Mouse (Mus musculus) cortical plate, adult 2 months (tissue): ENCODE measurements around the gene Alcam.

Experiments
- CTCF ChIP-seq: fragments of 200-500 bp; IDR thresholded peaks from 2 replicates; pipeline ENCODE4 v1.5.1; 2011; ENCODE audit warnings: mild to moderate bottlenecking, control low read depth, low read length; ENCODE audit not compliant: insufficient read depth; ENCODE audit errors: extremely low read depth
- POLR2A ChIP-seq: fragments of 200-500 bp; IDR thresholded peaks from 2 replicates; pipeline ENCODE4 v1.6.1; 2011; ENCODE audit warnings: mild to moderate bottlenecking, low read length, control low read depth; ENCODE audit not compliant: insufficient read depth; ENCODE audit errors: extremely low read depth

DNA sequence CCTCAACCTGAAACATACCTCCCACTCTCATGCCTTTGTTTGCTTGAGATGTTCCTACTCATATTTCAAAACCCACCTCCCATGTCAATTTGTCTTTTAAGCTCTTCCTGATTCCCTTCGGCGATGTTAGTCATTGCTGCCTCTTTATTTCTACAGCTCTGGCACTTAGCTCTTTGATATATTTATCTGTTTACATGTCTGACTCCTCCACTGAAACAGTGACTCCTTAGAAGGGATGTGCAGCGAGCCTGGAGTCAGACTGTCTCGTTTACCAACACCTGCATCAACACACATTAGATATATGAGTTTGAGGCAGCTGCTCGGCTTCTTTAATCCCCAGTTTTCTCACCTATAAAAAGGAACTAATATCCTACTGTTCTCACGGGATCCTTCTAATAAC lies 12.9 kb upstream of the Alcam start:
- TF ChIP-seq POLR2A = no peak
- TF ChIP-seq CTCF = no peak
